Mouse (Mus musculus) spleen, adult 2 months (tissue): ENCODE data around the gene Nsg2. TPM values are rescaled to one million over a fixed set of nuclear protein-coding genes. Genes with fewer than 3 reads are reported as not detected.

Experiments
- DNase-seq, 2 experiments: peaks; one replicate each; pipeline versions ENCODE4 v3.0.0 to v3.0.0-alpha.2; 2012 to 2021; ENCODE audit warnings: low spot score in 2 of 2, low read depth in 1 of 2
- H3K27ac ChIP-seq: fragments of 200-500 bp; 2 replicates; pipeline ENCODE4 v1.5.1; 2012; ENCODE audit warnings: low read length, inconsistent platforms; ENCODE audit not compliant: insufficient read depth
- H3K27me3 ChIP-seq: fragments of 200-500 bp; 2 replicates; pipeline ENCODE4 v1.6.1; 2012; ENCODE audit warnings: mild to moderate bottlenecking, moderate library complexity, low read length, inconsistent platforms; ENCODE audit not compliant: control insufficient read depth, insufficient read depth
- H3K36me3 ChIP-seq: fragments of 200-500 bp; 2 replicates; pipeline ENCODE4 v1.6.1; 2012; ENCODE audit warnings: mild to moderate bottlenecking, low read length, inconsistent platforms; ENCODE audit not compliant: control insufficient read depth, insufficient read depth
- H3K4me1 ChIP-seq: fragments of 200-500 bp; 2 replicates; pipeline ENCODE4 v1.6.1; 2011; ENCODE audit warnings: inconsistent platforms; ENCODE audit not compliant: control insufficient read depth, insufficient read depth, insufficient read length
- H3K4me3 ChIP-seq: fragments of 200-500 bp; 2 replicates; pipeline ENCODE4 v1.5.1; 2011; ENCODE audit warnings: mild to moderate bottlenecking, inconsistent platforms; ENCODE audit not compliant: insufficient read depth, insufficient read length; ENCODE audit errors: extremely low read depth
- CTCF ChIP-seq: fragments of 200-500 bp; IDR thresholded peaks from 2 replicates; pipeline ENCODE4 v1.5.1; 2011; ENCODE audit warnings: mild to moderate bottlenecking, inconsistent platforms; ENCODE audit not compliant: insufficient read depth, insufficient read length, insufficient replicate concordance; ENCODE audit errors: extremely low read depth
- POLR2A ChIP-seq: fragments of 200-500 bp; IDR thresholded peaks from 2 replicates; pipeline ENCODE4 v1.6.1; 2011; ENCODE audit warnings: low read depth, low read length, inconsistent platforms
- WGBS: fragments of 180-500 bp; shearing (Covaris S2); methylation state at CpG from one replicate; pipeline ENCODE4 v1.1.7; 2018; 5-methylcytosine and 5-hydroxymethylcytosine counted together
- polyA plus RNA-seq: library from polyadenylated mRNA; depleted of rRNA; stranded (reverse); fragments of >200 nt; gene quantifications from 2 replicates; pipeline ENCODE4 v1.2.3, GENCODE M21; 2012

Nsg2 gene
- polyA plus RNA-seq, 1 experiment: 14.6 TPM

DNA sequence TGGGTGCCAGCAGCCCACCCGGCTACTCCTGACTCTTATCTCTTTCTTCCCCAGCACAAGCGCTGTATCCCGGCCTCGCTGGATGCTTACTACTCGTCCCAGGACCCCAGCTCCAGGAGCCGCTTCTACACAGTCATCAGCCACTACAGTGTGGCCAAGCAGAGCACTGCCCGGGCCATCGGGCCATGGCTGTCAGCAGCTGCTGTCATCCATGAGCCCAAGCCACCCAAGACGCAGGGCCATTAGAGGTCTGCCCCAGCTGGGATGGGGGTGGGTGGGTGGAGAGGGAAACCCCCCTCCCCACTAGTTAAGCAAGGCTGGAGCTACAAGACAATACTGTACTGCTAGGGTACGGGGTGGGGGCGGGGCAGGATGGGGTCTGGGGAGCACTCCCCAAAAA, 57.1 kb downstream of the Nsg2 start:
- Histone ChIP-seq H3K4me1 (no peaks in the 10 kb centered on the region), H3K36me3 (no peaks in the 10 kb centered on the region), H3K4me3 (no peak overlapping the region), H3K27me3 (no peaks in the 10 kb centered on the region), H3K27ac (no peak overlapping the region)
- 96% methylated on average over 11 of the region's 11 CpGs for WGBS
- no peak for DNase-seq
- no peak for TF ChIP-seq CTCF
- no peak for TF ChIP-seq POLR2A

DNA sequence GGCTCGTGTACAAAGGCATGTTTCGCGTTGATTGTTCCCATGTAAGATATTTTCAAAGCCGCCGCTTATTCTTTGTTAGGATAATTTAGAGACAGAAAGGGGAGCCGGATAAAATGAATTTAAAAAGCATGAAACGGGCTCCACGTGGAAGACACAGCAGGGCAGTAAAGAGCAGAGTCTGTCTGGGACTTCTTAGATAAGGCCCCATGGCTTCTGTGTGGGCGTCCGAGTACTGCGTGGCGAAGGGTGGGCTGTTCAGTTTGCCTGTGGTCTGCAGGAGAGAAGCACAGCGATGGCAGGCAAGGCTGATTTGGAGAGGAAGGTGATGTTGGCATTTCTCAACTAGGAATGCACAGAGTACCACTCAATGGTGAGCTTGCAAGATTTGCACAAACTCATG, 57.6 kb downstream of the Nsg2 start:
- H3K36me3 ChIP-seq: no peaks in the 10 kb centered on the region
- H3K4me1 ChIP-seq: no peaks in the 10 kb centered on the region
- WGBS: 92% methylated on average over 13 of the region's 13 CpGs
- H3K4me3 ChIP-seq: no peak overlapping the region
- no peak overlapping the region for H3K27ac ChIP-seq
- H3K27me3 ChIP-seq: no peaks in the 10 kb centered on the region
- TF ChIP-seq CTCF (no peak), POLR2A (no peak)
- no peak for DNase-seq

- Histone ChIP-seq H3K27ac (no peak overlapping the region), H3K36me3 (no peaks in the 10 kb centered on the region), H3K27me3 (no peaks in the 10 kb centered on the region), H3K4me3 (no peak overlapping the region), H3K4me1 (no peaks in the 10 kb centered on the region)
- no peak for DNase-seq
- 62% methylated on average over 2 of the region's 2 CpGs for WGBS
- TF ChIP-seq POLR2A: no peak
These were observed 60.8 kb downstream of the Nsg2 start for GRCm38 (mm10) chr11:32061020-32061419.

GRCm38 (mm10) chr11:32061874-32062273, 61.6 kb downstream of the Nsg2 start:
- no peak overlapping the region for H3K4me3 ChIP-seq
- DNase-seq: peak; percentile 14 to 46
- no peaks in the 10 kb centered on the region for H3K36me3 ChIP-seq
- no peaks in the 10 kb centered on the region for H3K4me1 ChIP-seq
- 68% methylated on average over 10 of the region's 10 CpGs for WGBS
- H3K27ac ChIP-seq: peak overlapping the region; percentile 54
- H3K27me3 ChIP-seq: no peaks in the 10 kb centered on the region
- TF ChIP-seq POLR2A (no peak), CTCF (no peak)

- Histone ChIP-seq H3K27ac (no peak overlapping the region), H3K36me3 (no peaks in the 10 kb centered on the region), H3K4me3 (no peak overlapping the region), H3K27me3 (no peaks in the 10 kb centered on the region), H3K4me1 (no peaks in the 10 kb centered on the region)
- TF ChIP-seq POLR2A (no peak), CTCF (no peak)
- no peak for DNase-seq
- 80% methylated on average over 10 of the region's 10 CpGs for WGBS
These were observed 63.7 kb downstream of the Nsg2 start for GRCm38 (mm10) chr11:32063775-32064510.

DNA sequence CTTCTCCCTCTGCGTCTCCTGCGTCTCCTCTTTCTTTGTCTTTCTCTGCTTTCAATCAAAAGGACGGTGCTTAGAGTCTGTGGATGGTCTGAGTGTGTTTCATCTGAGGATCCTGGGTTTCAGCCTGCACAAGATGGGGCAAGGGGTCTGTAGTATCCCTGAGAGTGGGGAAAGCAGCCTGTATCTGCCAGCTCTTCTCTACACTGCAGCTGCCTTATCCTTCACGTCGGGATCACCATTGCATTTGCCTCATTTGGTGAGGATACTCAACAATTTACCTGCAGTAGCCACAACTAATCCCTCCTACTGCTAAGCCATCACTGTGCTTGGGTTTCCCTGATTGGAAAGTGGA, 64.2 kb downstream of the Nsg2 start:
- no peak for TF ChIP-seq POLR2A
- TF ChIP-seq CTCF: no peak
- Histone ChIP-seq H3K27me3 (no peaks in the 10 kb centered on the region), H3K4me1 (no peaks in the 10 kb centered on the region), H3K4me3 (no peak overlapping the region), H3K36me3 (no peaks in the 10 kb centered on the region), H3K27ac (no peak overlapping the region)
- 72% methylated on average over 5 of the region's 5 CpGs for WGBS
- DNase-seq: no peak

- Histone ChIP-seq H3K27ac (no peak overlapping the region), H3K27me3 (no peaks in the 10 kb centered on the region), H3K4me3 (no peak overlapping the region), H3K4me1 (no peaks in the 10 kb centered on the region), H3K36me3 (no peaks in the 10 kb centered on the region)
- DNase-seq: no peak
- WGBS: 84% methylated on average over 12 of the region's 12 CpGs
- TF ChIP-seq CTCF (no peak), POLR2A (no peak)
These were observed 68.7 kb downstream of the Nsg2 start for GRCm38 (mm10) chr11:32068736-32069490.
